Comparison of ENCODE assay signal across 13 mouse cellular contexts in the genomic region with DNA sequence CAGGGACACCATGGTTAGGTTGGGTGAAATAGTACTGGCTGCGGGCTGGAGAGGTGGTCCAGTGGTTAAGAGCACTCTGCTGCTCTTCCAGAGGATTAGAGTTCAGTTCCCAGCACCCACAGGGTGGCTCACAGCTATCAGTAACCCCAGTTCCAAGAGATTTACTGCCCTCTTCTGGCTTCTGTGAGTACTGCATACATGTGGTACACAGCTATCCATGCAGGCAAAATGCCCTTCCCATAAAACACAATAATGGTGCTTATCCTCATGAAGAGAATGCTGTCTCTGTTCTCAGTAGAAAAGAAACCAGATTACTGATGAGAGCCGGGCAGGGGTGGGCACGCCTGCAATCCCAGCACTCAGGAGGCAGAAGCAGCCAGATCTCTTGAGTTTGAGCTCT.
A peak's percentile ranks its signal among the peaks of the same experiment; 100 is the strongest.
DNase-seq lines count a peak whose midpoint lies in the region; ATAC-seq and TF ChIP-seq lines count a peak whose summit lies in the region.
"Had no signal": no experiment of that assay in that cellular context is flagged by ENCODE, and none has a peak within 500 bp of the region (broad histone marks: within the 10 kb centered on the region; RNA-seq: fewer than 3 reads in every experiment).

No protein-coding gene starts in this region.

- no peak for ATAC-seq in Patski

- peak; percentile 13 for DNase-seq in kidney, adult 9 months
- DNase-seq in kidney, adult 8-10 months = no peak
- peak; percentile 15 for DNase-seq in retina, postnatal 1 day
- no peak for DNase-seq in retina, embryonic 14.5 days (ENCODE audit: low spot score)
- no peak for DNase-seq in Patski (ENCODE audit: low read depth, low spot score)
- peak; percentile 27 for DNase-seq in testis, postnatal 14 days (ENCODE audit: low spot score)
- no peak for DNase-seq in cerebellum, adult 18-20 months
- DNase-seq: cerebellum, postnatal 10 days; heart, postnatal 4 days; kidney, adult 18-20 months; spleen, adult 18-20 months had no signal

- peak; percentile 48 for TF ChIP-seq CTCF in Patski (IDR thresholded peaks at IDR 0.05)

- CTCF ChIA-PET in Patski (lab: Charles Lee) = interaction anchor here (1.0 to 2.3 kb wide), 4 partner anchors 10 to 88 kb away, joined by 3 to 8 read pairs (median 5); no protein-coding TSS in a partner anchor

- in situ Hi-C loops in Patski (cut with MboI; ENCODE audit: low pct_unique_long_range_greater_than_20kb) = no loop called here

- POLR2A ChIA-PET in Patski (lab: Charles Lee) = no interaction called here

- H3K27me3 ChIP-seq in Patski = no peaks in the 10 kb centered on the region
- H3K27me3 ChIP-seq: embryonic facial prominence, embryonic 12.5 days; liver, embryonic 15.5 days had no signal

Comparison
In these comparisons a context has a peak if more than half of its experiments do, and no peak if none do; other contexts are left out.
1. DNase-seq: peak in kidney, adult 9 months (single experiment), retina, postnatal 1 day (single experiment) and testis, postnatal 14 days (single experiment); none in kidney, adult 8-10 months (0 of 2), retina, embryonic 14.5 days (single experiment), Patski (single experiment) and cerebellum, adult 18-20 months (0 of 2).